In genomic region chr13:25856549-25856948, GRCm38 (mm10) we compare ENCODE assay signal across 24 mouse cellular contexts.
"Had no signal": no experiment of that assay in that cellular context is flagged by ENCODE, and none has a peak within 500 bp of the region (broad histone marks: within the 10 kb centered on the region; RNA-seq: fewer than 3 reads in every experiment).

No protein-coding gene starts in this region.

- H3K36me3 ChIP-seq: heart, embryonic 10.5 days; heart, embryonic 12.5 days; hindbrain, embryonic 10.5 days; hindbrain, embryonic 12.5 days; intestine, embryonic 15.5 days; limb, embryonic 10.5 days; limb, embryonic 12.5 days had no signal

- ATAC-seq: hindbrain, embryonic 16.5 days; inflammation-experienced regulatory T-cells, adult 6 months; intestine, embryonic 15.5 days; intestine, postnatal 0 days had no signal

- H3K9me3 ChIP-seq: heart, embryonic 10.5 days; heart, embryonic 12.5 days; hindbrain, embryonic 10.5 days; hindbrain, embryonic 12.5 days; intestine, embryonic 15.5 days; limb, embryonic 10.5 days; limb, embryonic 12.5 days had no signal

- DNase-seq: gastrocnemius, adult 2 months; gastrocnemius, postnatal 10 days; gastrocnemius, postnatal 25 days; heart, adult 18-20 months; heart, postnatal 10 days; heart, postnatal 4 days; kidney, adult 18-20 months; kidney, adult 8-10 months; kidney, postnatal 10 days; kidney, postnatal 25 days; kidney, postnatal 4 days had no signal

- H3K4me1 ChIP-seq: heart, embryonic 10.5 days; heart, embryonic 12.5 days; hindbrain, embryonic 10.5 days; hindbrain, embryonic 12.5 days; intestine, embryonic 15.5 days; limb, embryonic 10.5 days; limb, embryonic 12.5 days had no signal

- H3K27me3 ChIP-seq: heart, embryonic 12.5 days; hindbrain, embryonic 12.5 days; intestine, embryonic 15.5 days; limb, embryonic 12.5 days had no signal

- H3K4me2 ChIP-seq: heart, embryonic 12.5 days; hindbrain, embryonic 12.5 days; hindbrain, embryonic 14.5 days; intestine, embryonic 15.5 days; limb, embryonic 12.5 days had no signal

- H3K4me3 ChIP-seq: gastrocnemius, adult 2 months; heart, embryonic 10.5 days; heart, embryonic 12.5 days; hindbrain, embryonic 10.5 days; hindbrain, embryonic 12.5 days; intestine, embryonic 15.5 days; layer of hippocampus, adult 2 months; left cerebral cortex, adult 2 months; limb, embryonic 10.5 days; limb, embryonic 12.5 days had no signal

- H3K27ac ChIP-seq: gastrocnemius, adult 2 months; heart, embryonic 10.5 days; hindbrain, embryonic 10.5 days; hindbrain, embryonic 12.5 days; hindbrain, embryonic 14.5 days; intestine, embryonic 15.5 days; layer of hippocampus, adult 2 months; left cerebral cortex, adult 2 months; limb, embryonic 10.5 days; limb, embryonic 12.5 days had no signal

- H3K9ac ChIP-seq: heart, embryonic 12.5 days; hindbrain, embryonic 12.5 days; hindbrain, embryonic 14.5 days; intestine, embryonic 15.5 days; limb, embryonic 12.5 days had no signal
